Mouse (Mus musculus) embryonic fibroblast, embryonic 13.5 days (primary cell): ENCODE data around the gene C8a.

ENCODE experiments used
- CTCF ChIP-seq: IDR thresholded peaks from 2 replicates; pipeline ENCODE4 v1.5.1; 2011; ENCODE audit warnings: mild to moderate bottlenecking, control low read depth, low read length, moderate library complexity, borderline replicate concordance; ENCODE audit not compliant: insufficient read depth
- POLR2A ChIP-seq: IDR thresholded peaks from 2 replicates; pipeline ENCODE4 v1.6.1; 2011; ENCODE audit warnings: low read depth, mild to moderate bottlenecking, control low read depth, low read length, moderate library complexity

DNA sequence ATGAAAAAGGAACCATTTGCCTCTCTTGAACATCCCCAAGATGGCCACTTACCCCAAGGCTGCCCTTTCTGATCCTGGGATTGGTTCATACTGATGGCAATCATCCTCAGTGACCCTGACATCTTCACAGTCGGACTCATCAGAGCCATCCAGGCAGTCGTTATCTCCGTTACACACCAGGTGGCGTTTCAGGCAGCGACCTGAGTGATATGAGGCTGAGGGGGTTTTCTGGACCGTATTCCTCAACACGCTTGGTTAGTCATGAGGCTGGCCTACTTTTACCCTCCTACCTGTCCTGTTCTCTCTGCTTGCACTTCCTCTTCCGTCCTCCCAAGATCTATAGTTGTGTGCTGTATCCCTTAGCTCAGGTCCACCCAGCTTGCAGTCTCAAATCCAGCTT, 15.0 kb downstream of the C8a start:
- TF ChIP-seq CTCF (no peak), POLR2A (no peak)
